Mouse (Mus musculus) spleen, adult 2 months (tissue): ENCODE measurements at regions not wholly inside any gene's neighbourhood (a gene's known extent, or its start where the extent isn't known, plus 50 kb on each side); places are given as distances from the start of the nearest gene placed in this dataset.

ENCODE experiments used
- CTCF ChIP-seq: fragments of 200-500 bp; IDR thresholded peaks from 2 replicates; pipeline ENCODE4 v1.5.1; 2011; ENCODE audit warnings: mild to moderate bottlenecking, inconsistent platforms; ENCODE audit not compliant: insufficient read depth, insufficient read length, insufficient replicate concordance; ENCODE audit errors: extremely low read depth
- POLR2A ChIP-seq: fragments of 200-500 bp; IDR thresholded peaks from 2 replicates; pipeline ENCODE4 v1.6.1; 2011; ENCODE audit warnings: low read depth, low read length, inconsistent platforms

GRCm38 (mm10) chr15:28151678-28152077 lies 51.9 kb upstream of the Dnah5 start:
- TF ChIP-seq POLR2A (no peak), CTCF (no peak)
